Mouse (Mus musculus) megakaryocyte, embryonic 14.5 days (primary cell): ENCODE data around the gene Top1.

Experiments used
- FLI1 ChIP-seq: IDR thresholded peaks from 2 replicates; pipeline ENCODE4 v1.6.1; 2012; ENCODE audit warnings: low read length, inconsistent platforms, mixed read lengths
- GATA1 ChIP-seq: IDR thresholded peaks from 3 replicates; pipeline ENCODE4 v1.6.1; 2012; ENCODE audit warnings: mixed read lengths, low read length, inconsistent platforms, borderline replicate concordance

DNA sequence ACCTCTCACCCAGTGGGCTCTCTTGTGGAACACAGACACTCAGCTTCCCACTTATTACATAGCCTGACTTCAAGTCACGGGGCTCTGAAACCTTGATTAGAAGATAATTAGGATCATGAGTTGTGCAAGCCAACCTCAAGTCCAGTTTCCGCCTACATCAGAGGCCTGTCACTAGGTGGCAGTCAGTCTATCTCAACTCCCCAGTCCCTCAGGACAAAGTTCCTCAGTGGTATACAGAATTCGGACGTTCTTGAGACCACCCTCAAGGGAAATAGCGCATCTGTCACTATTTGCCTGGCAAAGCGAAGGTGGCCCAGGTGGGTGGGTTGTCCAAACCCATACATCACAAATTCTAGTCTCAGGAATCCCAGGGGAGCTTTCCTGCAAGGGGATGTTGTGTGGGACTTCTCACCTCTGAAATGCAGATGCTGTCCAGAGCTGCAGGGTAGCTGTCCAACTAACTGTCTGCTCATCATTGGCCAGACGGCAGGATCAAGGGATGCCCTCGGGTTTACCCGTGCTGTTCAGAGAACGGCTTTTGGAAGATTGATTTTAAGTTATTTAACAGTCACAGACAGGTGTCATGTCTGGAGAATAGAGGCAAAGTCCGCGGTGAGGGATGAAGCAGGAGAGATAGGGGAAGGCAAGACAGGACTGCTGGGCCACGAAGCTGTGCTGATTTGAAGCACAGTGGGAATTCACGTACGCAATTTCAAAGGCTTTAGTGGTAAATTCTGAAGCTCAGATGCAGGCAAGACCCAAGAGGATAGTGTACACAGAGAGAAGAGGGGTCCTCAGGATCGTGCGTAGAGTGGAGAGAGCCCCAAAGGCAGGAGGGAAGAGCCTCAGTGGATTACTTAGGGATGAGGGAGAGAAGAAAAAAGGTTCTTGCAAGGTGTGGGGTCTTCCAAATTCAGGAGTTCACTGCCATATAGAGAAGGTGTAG is 84.4 kb downstream of the Top1 start:
- TF ChIP-seq FLI1 (no peak), GATA1 (no peak)
